Mouse (Mus musculus): ENCODE results near the gene Cfap97d1. TPM values are rescaled to one million over a fixed set of nuclear protein-coding genes. Genes with fewer than 3 reads are reported as not detected.

The Cfap97d1 gene
- polyA plus RNA-seq, 1 experiment from 2014 or later, result not detected

GRCm38 (mm10) chr11:102008954-102009637, 25.0 kb downstream of the Cfap97d1 start:
- no peaks in the 10 kb centered on the region for H3K36me3 ChIP-seq (ENCODE audit: inconsistent target)

GRCm38 (mm10) chr11:102010140-102010539, 26.1 kb downstream of the Cfap97d1 start:
- no peaks in the 10 kb centered on the region for H3K36me3 ChIP-seq (ENCODE audit: inconsistent target)
- WGBS (ENCODE audit: missing documents), result 94% methylated on average over 13 of the region's 13 CpGs
- H3K79me2 ChIP-seq (ENCODE audit: inconsistent target), result no peaks in the 10 kb centered on the region
- no peak overlapping the region for H3K27ac ChIP-seq
- H3K4me3 ChIP-seq (ENCODE audit: inconsistent target), result no peak overlapping the region

More at GRCm38 (mm10) chr11:102008954-102009637, 25.0 kb downstream of the Cfap97d1 start:
- H3K4me3 ChIP-seq (ENCODE audit: inconsistent target), result no peak overlapping the region
- no peaks in the 10 kb centered on the region for H3K79me2 ChIP-seq (ENCODE audit: inconsistent target)
- 72% methylated on average over 14 of the region's 15 CpGs for WGBS (ENCODE audit: missing documents)
- no peak overlapping the region for H3K27ac ChIP-seq

GRCm38 (mm10) chr11:102011510-102011909, 27.4 kb downstream of the Cfap97d1 start:
- Histone ChIP-seq H3K79me2 (ENCODE audit: inconsistent target) (no peaks in the 10 kb centered on the region), H3K4me3 (ENCODE audit: inconsistent target) (no peak overlapping the region), H3K36me3 (ENCODE audit: inconsistent target) (no peaks in the 10 kb centered on the region), H3K27ac (no peak overlapping the region)
- 86% methylated on average over 5 of the region's 8 CpGs for WGBS (ENCODE audit: missing documents)

- Histone ChIP-seq H3K4me3 (ENCODE audit: inconsistent target) (no peak overlapping the region), H3K79me2 (ENCODE audit: inconsistent target) (no peaks in the 10 kb centered on the region), H3K27ac (no peak overlapping the region), H3K36me3 (ENCODE audit: inconsistent target) (no peaks in the 10 kb centered on the region)
- 90% methylated on average over 8 of the region's 8 CpGs for WGBS (ENCODE audit: missing documents)
Observed at GRCm38 (mm10) chr11:102013201-102013600, 29.1 kb downstream of the Cfap97d1 start.

- no peak overlapping the region for H3K4me3 ChIP-seq (ENCODE audit: inconsistent target)
- no peaks in the 10 kb centered on the region for H3K36me3 ChIP-seq (ENCODE audit: inconsistent target)
- no peak overlapping the region for H3K27ac ChIP-seq
- 78% methylated on average over 6 of the region's 6 CpGs for WGBS (ENCODE audit: missing documents)
- H3K79me2 ChIP-seq (ENCODE audit: inconsistent target), result no peaks in the 10 kb centered on the region
Observed at GRCm38 (mm10) chr11:102015472-102015871, 31.4 kb downstream of the Cfap97d1 start.

- no peak overlapping the region for H3K4me3 ChIP-seq (ENCODE audit: inconsistent target)
- 100% methylated on average over 1 of the region's 1 CpGs for WGBS (ENCODE audit: missing documents)
- H3K79me2 ChIP-seq (ENCODE audit: inconsistent target), result no peaks in the 10 kb centered on the region
- no peak overlapping the region for H3K27ac ChIP-seq
- no peaks in the 10 kb centered on the region for H3K36me3 ChIP-seq (ENCODE audit: inconsistent target)
Observed at GRCm38 (mm10) chr11:102016136-102016535, 32.1 kb downstream of the Cfap97d1 start.

DNA sequence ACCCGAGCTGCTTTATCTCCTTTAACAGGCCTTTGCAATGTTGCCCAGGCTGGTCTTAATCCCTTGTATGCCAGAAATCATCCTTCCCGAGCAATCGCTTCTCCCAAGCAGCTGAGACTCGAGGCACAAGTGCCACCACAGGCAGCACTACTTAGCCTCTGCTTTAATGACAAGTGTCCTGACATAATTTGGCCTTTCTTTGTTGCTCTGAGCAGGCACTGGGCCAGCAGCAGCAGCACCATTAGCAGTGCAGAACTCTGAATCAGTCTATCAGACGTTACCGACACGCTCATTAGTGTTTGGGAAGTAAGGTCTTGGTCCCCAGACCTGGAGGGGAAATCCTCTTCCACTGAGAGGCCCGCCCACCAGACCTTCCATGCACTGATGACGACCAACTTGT, 35.7 kb downstream of the Cfap97d1 start:
- Histone ChIP-seq H3K27ac (no peak overlapping the region), H3K4me3 (ENCODE audit: inconsistent target) (no peak overlapping the region), H3K79me2 (ENCODE audit: inconsistent target) (no peaks in the 10 kb centered on the region), H3K36me3 (ENCODE audit: inconsistent target) (no peaks in the 10 kb centered on the region)
- WGBS (ENCODE audit: missing documents), result 80% methylated on average over 9 of the region's 9 CpGs

DNA sequence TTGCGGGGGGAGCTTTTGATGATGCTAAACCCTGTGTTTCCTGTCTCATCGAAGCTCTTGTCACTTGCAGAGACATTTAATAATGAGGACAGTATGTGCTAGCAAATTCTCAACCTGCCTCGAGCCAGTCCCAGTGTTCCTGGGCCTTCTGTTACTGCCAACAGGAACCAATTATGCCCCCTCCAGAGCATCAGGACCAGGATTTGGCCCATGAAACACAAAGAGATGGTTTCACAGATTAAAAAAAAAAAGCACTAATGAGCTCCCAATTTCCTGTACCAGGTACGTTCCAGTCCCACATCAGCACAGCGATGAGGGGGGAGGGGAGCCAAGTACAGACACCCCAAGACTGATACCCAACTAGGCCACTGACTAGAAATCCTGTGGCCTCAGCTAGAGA, 37.1 kb downstream of the Cfap97d1 start:
- Histone ChIP-seq H3K4me3 (ENCODE audit: inconsistent target) (no peak overlapping the region), H3K27ac (no peak overlapping the region), H3K36me3 (ENCODE audit: inconsistent target) (no peaks in the 10 kb centered on the region), H3K79me2 (ENCODE audit: inconsistent target) (no peaks in the 10 kb centered on the region)
- 91% methylated on average over 5 of the region's 5 CpGs for WGBS (ENCODE audit: missing documents)

GRCm38 (mm10) chr11:102023406-102023805, 39.3 kb downstream of the Cfap97d1 start:
- H3K79me2 ChIP-seq (ENCODE audit: inconsistent target), result no peaks in the 10 kb centered on the region
- no peak overlapping the region for H3K4me3 ChIP-seq (ENCODE audit: inconsistent target)
- WGBS (ENCODE audit: missing documents), result 85% methylated on average over 13 of the region's 13 CpGs
- no peaks in the 10 kb centered on the region for H3K36me3 ChIP-seq (ENCODE audit: inconsistent target)
- H3K27ac ChIP-seq, result no peak overlapping the region

- no peak overlapping the region for H3K27ac ChIP-seq
- WGBS (ENCODE audit: missing documents), result 92% methylated on average over 6 of the region's 6 CpGs
- no peaks in the 10 kb centered on the region for H3K79me2 ChIP-seq (ENCODE audit: inconsistent target)
- H3K4me3 ChIP-seq (ENCODE audit: inconsistent target), result no peak overlapping the region
- no peaks in the 10 kb centered on the region for H3K36me3 ChIP-seq (ENCODE audit: inconsistent target)
Observed at GRCm38 (mm10) chr11:102024084-102024758, 40.1 kb downstream of the Cfap97d1 start.

DNA sequence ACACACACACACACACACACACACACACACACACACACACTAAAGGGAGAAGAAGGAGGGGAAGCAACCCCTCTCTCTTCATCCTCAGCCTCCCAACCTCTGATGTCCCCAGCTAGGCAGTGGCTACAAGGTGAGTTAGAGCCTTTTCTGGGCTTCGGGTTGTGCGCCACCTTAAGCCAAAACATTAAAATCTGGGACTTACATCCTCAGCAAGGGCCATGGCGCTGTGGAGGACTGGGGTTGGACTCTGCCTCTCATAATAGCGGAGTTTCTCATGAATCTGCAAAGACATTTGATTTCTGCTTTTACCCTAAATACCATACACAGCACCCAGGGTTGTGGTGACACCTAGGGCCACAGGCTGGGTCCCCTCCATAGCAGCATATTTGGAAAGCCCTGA, 40.8 kb downstream of the Cfap97d1 start:
- no peak overlapping the region for H3K27ac ChIP-seq
- no peaks in the 10 kb centered on the region for H3K79me2 ChIP-seq (ENCODE audit: inconsistent target)
- WGBS (ENCODE audit: missing documents), result 88% methylated on average over 4 of the region's 4 CpGs
- no peaks in the 10 kb centered on the region for H3K36me3 ChIP-seq (ENCODE audit: inconsistent target)
- H3K4me3 ChIP-seq (ENCODE audit: inconsistent target), result no peak overlapping the region

DNA sequence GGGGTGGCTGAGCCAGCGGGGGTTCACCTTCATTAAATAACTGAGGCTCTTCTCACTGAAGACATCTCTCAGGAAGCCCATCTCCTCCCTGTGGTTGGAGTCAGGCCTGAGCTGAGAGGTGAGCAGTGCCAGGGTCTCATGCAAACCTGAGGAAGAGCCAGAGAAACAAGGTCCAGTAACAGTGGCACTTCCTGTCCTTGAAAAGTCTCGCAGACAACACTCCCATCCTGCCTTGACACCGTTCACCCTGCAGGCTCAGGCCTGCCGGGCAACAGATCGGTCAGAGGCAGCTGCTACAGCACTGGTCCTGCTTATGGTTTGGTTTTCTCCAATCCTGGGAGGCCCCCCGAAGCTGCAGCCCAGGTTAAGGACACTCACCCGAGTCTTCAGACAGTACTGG, 41.3 kb downstream of the Cfap97d1 start:
- no peak overlapping the region for H3K27ac ChIP-seq
- no peak overlapping the region for H3K4me3 ChIP-seq (ENCODE audit: inconsistent target)
- WGBS (ENCODE audit: missing documents), result 82% methylated on average over 7 of the region's 7 CpGs
- no peaks in the 10 kb centered on the region for H3K36me3 ChIP-seq (ENCODE audit: inconsistent target)
- no peaks in the 10 kb centered on the region for H3K79me2 ChIP-seq (ENCODE audit: inconsistent target)

- 13% methylated on average over 20 of the region's 23 CpGs for WGBS (ENCODE audit: missing documents)
- no peaks in the 10 kb centered on the region for H3K79me2 ChIP-seq (ENCODE audit: inconsistent target)
- H3K36me3 ChIP-seq (ENCODE audit: inconsistent target), result no peaks in the 10 kb centered on the region
- H3K4me3 ChIP-seq (ENCODE audit: inconsistent target), result no peak overlapping the region
- no peak overlapping the region for H3K27ac ChIP-seq
Observed at GRCm38 (mm10) chr11:102025991-102026660, 42.0 kb downstream of the Cfap97d1 start.

- H3K4me3 ChIP-seq (ENCODE audit: inconsistent target), result no peak overlapping the region
- H3K79me2 ChIP-seq (ENCODE audit: inconsistent target), result no peaks in the 10 kb centered on the region
- 1% methylated on average over 46 of the region's 73 CpGs for WGBS (ENCODE audit: missing documents)
- no peak overlapping the region for H3K27ac ChIP-seq
- no peaks in the 10 kb centered on the region for H3K36me3 ChIP-seq (ENCODE audit: inconsistent target)
Observed at GRCm38 (mm10) chr11:102026694-102027360, 42.7 kb downstream of the Cfap97d1 start.

Measured in macrophage (primary cell).